Mouse (Mus musculus): ENCODE measurements around the gene Fxyd2. TPM values are rescaled to one million over a fixed set of nuclear protein-coding genes. Genes with fewer than 3 reads are reported as not detected.

Gene Fxyd2
- polyA plus RNA-seq, 1 experiment: 10.6 TPM

GRCm38 (mm10) chr9:45395796-45396195 is 3.7 kb upstream of the Fxyd2 start:
- whole genome bisulfite sequencing: 83% methylated on average over 3 of the region's 3 CpGs
- TF ChIP-seq CTCF (IDR thresholded peaks at IDR 0.05; ENCODE audit: control insufficient read depth, insufficient read depth, low read length) (no peak), POLR2A (IDR thresholded peaks at IDR 0.05; ENCODE audit: borderline replicate concordance, control insufficient read depth, low read depth, low read length) (no peak)
- no peak overlapping the region for H3K4me3 ChIP-seq (replicated peaks; ENCODE audit: control insufficient read depth, low read depth, low read length)
- H3K4me1 ChIP-seq (ENCODE audit: control insufficient read depth, insufficient read depth, low read length): no peaks in the 10 kb centered on the region
- no peak overlapping the region for H3K27ac ChIP-seq (ENCODE audit: control insufficient read depth, insufficient read depth, low read depth, low read length, poor library complexity)

- WGBS: 55% methylated on average over 1 of the region's 1 CpGs
- TF ChIP-seq CTCF (IDR thresholded peaks at IDR 0.05; ENCODE audit: control insufficient read depth, insufficient read depth, low read length): no peak
- TF ChIP-seq POLR2A (IDR thresholded peaks at IDR 0.05; ENCODE audit: borderline replicate concordance, control insufficient read depth, low read depth, low read length): no peak
- H3K27ac ChIP-seq (ENCODE audit: control insufficient read depth, insufficient read depth, low read depth, low read length, poor library complexity): no peak overlapping the region
- H3K4me1 ChIP-seq (ENCODE audit: control insufficient read depth, insufficient read depth, low read length): no peaks in the 10 kb centered on the region
- no peak overlapping the region for H3K4me3 ChIP-seq (replicated peaks; ENCODE audit: control insufficient read depth, low read depth, low read length)
These were observed 1.1 kb upstream of the Fxyd2 start for GRCm38 (mm10) chr9:45398336-45398735.

- 68% methylated on average over 4 of the region's 4 CpGs for WGBS
- Histone ChIP-seq H3K4me1 (ENCODE audit: control insufficient read depth, insufficient read depth, low read length) (no peaks in the 10 kb centered on the region), H3K27ac (ENCODE audit: control insufficient read depth, insufficient read depth, low read depth, low read length, poor library complexity) (no peak overlapping the region), H3K4me3 (replicated peaks; ENCODE audit: control insufficient read depth, low read depth, low read length) (no peak overlapping the region)
- TF ChIP-seq CTCF (IDR thresholded peaks at IDR 0.05; ENCODE audit: control insufficient read depth, insufficient read depth, low read length) (no peak), POLR2A (IDR thresholded peaks at IDR 0.05; ENCODE audit: borderline replicate concordance, control insufficient read depth, low read depth, low read length) (no peak)
These were observed 2.4 kb downstream of the Fxyd2 start for GRCm38 (mm10) chr9:45401851-45402250.

GRCm38 (mm10) chr9:45402957-45403356 is 3.5 kb downstream of the Fxyd2 start:
- 32% methylated on average over 2 of the region's 2 CpGs for WGBS
- Histone ChIP-seq H3K4me3 (replicated peaks; ENCODE audit: control insufficient read depth, low read depth, low read length) (no peak overlapping the region), H3K4me1 (ENCODE audit: control insufficient read depth, insufficient read depth, low read length) (no peaks in the 10 kb centered on the region), H3K27ac (ENCODE audit: control insufficient read depth, insufficient read depth, low read depth, low read length, poor library complexity) (no peak overlapping the region)
- TF ChIP-seq POLR2A (IDR thresholded peaks at IDR 0.05; ENCODE audit: borderline replicate concordance, control insufficient read depth, low read depth, low read length): no peak
- TF ChIP-seq CTCF (IDR thresholded peaks at IDR 0.05; ENCODE audit: control insufficient read depth, insufficient read depth, low read length): no peak

- TF ChIP-seq POLR2A (IDR thresholded peaks at IDR 0.05; ENCODE audit: borderline replicate concordance, control insufficient read depth, low read depth, low read length) (no peak), CTCF (IDR thresholded peaks at IDR 0.05; ENCODE audit: control insufficient read depth, insufficient read depth, low read length) (no peak)
- Histone ChIP-seq H3K4me3 (replicated peaks; ENCODE audit: control insufficient read depth, low read depth, low read length) (no peak overlapping the region), H3K27ac (ENCODE audit: control insufficient read depth, insufficient read depth, low read depth, low read length, poor library complexity) (no peak overlapping the region), H3K4me1 (ENCODE audit: control insufficient read depth, insufficient read depth, low read length) (no peaks in the 10 kb centered on the region)
- 19% methylated on average over 5 of the region's 5 CpGs for WGBS
These were observed 6.2 kb downstream of the Fxyd2 start for GRCm38 (mm10) chr9:45405694-45406093.

- H3K4me1 ChIP-seq (ENCODE audit: control insufficient read depth, insufficient read depth, low read length): no peaks in the 10 kb centered on the region
- TF ChIP-seq POLR2A (IDR thresholded peaks at IDR 0.05; ENCODE audit: borderline replicate concordance, control insufficient read depth, low read depth, low read length) (no peak), CTCF (IDR thresholded peaks at IDR 0.05; ENCODE audit: control insufficient read depth, insufficient read depth, low read length) (no peak)
- WGBS: 81% methylated on average over 3 of the region's 3 CpGs
- H3K27ac ChIP-seq (ENCODE audit: control insufficient read depth, insufficient read depth, low read depth, low read length, poor library complexity): no peak overlapping the region
- H3K4me3 ChIP-seq (replicated peaks; ENCODE audit: control insufficient read depth, low read depth, low read length): no peak overlapping the region
These were observed 7.3 kb downstream of the Fxyd2 start for GRCm38 (mm10) chr9:45406808-45407207.

GRCm38 (mm10) chr9:45407706-45408675 is 8.5 kb downstream of the Fxyd2 start:
- Histone ChIP-seq H3K4me1 (ENCODE audit: control insufficient read depth, insufficient read depth, low read length) (no peaks in the 10 kb centered on the region), H3K27ac (ENCODE audit: control insufficient read depth, insufficient read depth, low read depth, low read length, poor library complexity) (no peak overlapping the region), H3K4me3 (replicated peaks; ENCODE audit: control insufficient read depth, low read depth, low read length) (no peak overlapping the region)
- WGBS: 41% methylated on average over 33 of the region's 33 CpGs
- TF ChIP-seq POLR2A (IDR thresholded peaks at IDR 0.05; ENCODE audit: borderline replicate concordance, control insufficient read depth, low read depth, low read length) (no peak), CTCF (IDR thresholded peaks at IDR 0.05; ENCODE audit: control insufficient read depth, insufficient read depth, low read length) (peak; percentile 75)

- H3K4me1 ChIP-seq (ENCODE audit: control insufficient read depth, insufficient read depth, low read length): no peaks in the 10 kb centered on the region
These were observed 10.7 kb downstream of the Fxyd2 start for GRCm38 (mm10) chr9:45410193-45410592.

More at GRCm38 (mm10) chr9:45410193-45410592, 10.7 kb downstream of the Fxyd2 start:
- no peak overlapping the region for H3K27ac ChIP-seq (ENCODE audit: control insufficient read depth, insufficient read depth, low read depth, low read length, poor library complexity)
- TF ChIP-seq CTCF (IDR thresholded peaks at IDR 0.05; ENCODE audit: control insufficient read depth, insufficient read depth, low read length) (no peak), POLR2A (IDR thresholded peaks at IDR 0.05; ENCODE audit: borderline replicate concordance, control insufficient read depth, low read depth, low read length) (no peak)
- no peak overlapping the region for H3K4me3 ChIP-seq (replicated peaks; ENCODE audit: control insufficient read depth, low read depth, low read length)
- WGBS: 71% methylated on average over 5 of the region's 5 CpGs

All from bone marrow, adult 2 months (tissue).